Mouse (Mus musculus) limb, embryonic 12.5 days (tissue): ENCODE results near the gene Npepl1. TPM values are rescaled to one million over a fixed set of nuclear protein-coding genes. Genes with fewer than 3 reads are reported as not detected.

Source experiments
- ATAC-seq: fragments of 200-750 bp; cut with Nextera tagmentation; 2 replicates; pipeline ENCODE4 v1.8.0; 2017; ENCODE audit warnings: low read depth, moderate TSS enrichment; ENCODE audit not compliant: insufficient number of reproducible peaks, insufficient read depth, low FRiP score, low TSS enrichment
- H3K27ac ChIP-seq: fragments of 300-500 bp; sonication (generic); 2 replicates; pipeline ENCODE4 v1.5.1; 2016; ENCODE audit warnings: mild to moderate bottlenecking, moderate library complexity
- H3K27me3 ChIP-seq: fragments of 300-500 bp; sonication (generic); 2 replicates; pipeline ENCODE4 v1.6.1; 2016; ENCODE audit warnings: mild to moderate bottlenecking, moderate library complexity
- H3K36me3 ChIP-seq: fragments of 300-500 bp; sonication (generic); 2 replicates; pipeline ENCODE4 v1.6.1; 2016; ENCODE audit warnings: mild to moderate bottlenecking, moderate library complexity
- H3K4me1 ChIP-seq: fragments of 300-500 bp; sonication (generic); replicated peaks from 2 replicates; pipeline ENCODE4 v1.6.1; 2016
- H3K4me2 ChIP-seq: fragments of 300-500 bp; sonication (generic); 2 replicates; pipeline ENCODE4 v1.6.1; 2016; ENCODE audit warnings: mild to moderate bottlenecking, moderate library complexity
- H3K4me3 ChIP-seq: fragments of 300-500 bp; sonication (generic); replicated peaks from 2 replicates; pipeline ENCODE4 v1.5.1; 2016; ENCODE audit warnings: mild to moderate bottlenecking
- H3K9ac ChIP-seq: fragments of 300-500 bp; sonication (generic); replicated peaks from 2 replicates; pipeline ENCODE4 v1.6.1; 2016; ENCODE audit warnings: mild to moderate bottlenecking, moderate library complexity
- H3K9me3 ChIP-seq: fragments of 300-500 bp; sonication (generic); 2 replicates; pipeline ENCODE4 v1.6.1; 2016; ENCODE audit warnings: mild to moderate bottlenecking, moderate library complexity
- WGBS: fragments of 180-500 bp; shearing (Covaris S2); methylation state at CpG from one replicate; pipeline ENCODE4 v1.1.7; 2016; 5-methylcytosine and 5-hydroxymethylcytosine counted together
- polyA plus RNA-seq: library from polyadenylated mRNA; unstranded; fragments of >200 nt; fragmentation: Nextera tagmentation; extraction: Ambion mirVana; gene quantifications from 2 replicates; pipeline ENCODE4 v1.2.1, GENCODE M21; 2016

The Npepl1 gene
- polyA plus RNA-seq, 1 experiment from 2014 or later = 52.6 TPM

DNA sequence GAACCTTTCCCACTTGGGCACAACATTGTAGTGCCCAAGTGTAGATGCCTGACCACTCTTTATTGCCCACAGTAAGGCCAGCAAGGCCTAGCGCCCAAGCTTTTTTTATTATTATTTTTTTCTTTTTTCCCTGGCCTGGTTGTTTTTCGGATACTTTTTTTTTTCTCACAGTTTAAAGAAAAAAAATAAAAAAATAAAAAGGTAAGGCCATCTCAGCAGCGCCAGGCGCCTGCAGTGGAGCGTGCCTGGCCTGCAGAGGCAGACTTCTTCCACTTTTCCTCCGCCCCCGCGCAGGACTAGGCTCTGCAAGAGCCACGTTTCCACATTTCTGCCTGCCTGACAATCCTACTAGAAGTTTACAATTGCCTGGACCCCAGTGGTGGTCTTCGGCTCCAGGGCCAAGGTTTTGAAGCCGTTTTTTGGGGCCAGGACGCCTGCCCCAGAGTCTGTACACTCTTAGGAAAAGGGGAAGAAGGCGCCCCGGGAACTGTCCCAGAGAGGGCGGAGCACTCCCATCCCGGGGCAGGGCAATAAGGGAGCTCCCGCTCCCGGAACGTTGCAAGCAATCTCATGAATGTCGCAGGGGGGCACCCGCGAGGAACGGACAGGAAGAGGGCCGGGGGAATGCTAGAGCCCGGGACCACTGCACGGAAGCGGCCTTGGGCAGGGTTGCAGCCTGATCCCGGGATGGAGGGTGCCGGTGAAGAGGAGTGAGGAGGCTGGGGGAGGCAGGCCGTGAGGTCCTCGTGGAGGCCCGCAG lies 34.3 kb upstream of the Npepl1 start, which contains the start of gene Stx16:
Gene Stx16 (plus strand): TSS at position 636 of the 760 bp plus-strand sequence.
- Histone ChIP-seq H3K27ac (peak within 1 kb of the TSS; percentile 98), H3K4me2 (peak within 1 kb of the TSS; percentile 88), H3K4me3 (peak within 1 kb of the TSS; percentile 77), H3K9ac (peak within 1 kb of the TSS; percentile 84), H3K9me3 (no peaks in the 10 kb centered on the region), H3K4me1 (peaks cover 46% of the 10 kb centered on the region), H3K36me3 (peaks cover 3% of the 10 kb centered on the region; the same call in 1 of the 2 replicates), H3K27me3 (no peaks in the 10 kb centered on the region)
- under 1% methylated on average over 32 of the region's 32 CpGs for WGBS
- peak; percentile 86 for ATAC-seq

DNA sequence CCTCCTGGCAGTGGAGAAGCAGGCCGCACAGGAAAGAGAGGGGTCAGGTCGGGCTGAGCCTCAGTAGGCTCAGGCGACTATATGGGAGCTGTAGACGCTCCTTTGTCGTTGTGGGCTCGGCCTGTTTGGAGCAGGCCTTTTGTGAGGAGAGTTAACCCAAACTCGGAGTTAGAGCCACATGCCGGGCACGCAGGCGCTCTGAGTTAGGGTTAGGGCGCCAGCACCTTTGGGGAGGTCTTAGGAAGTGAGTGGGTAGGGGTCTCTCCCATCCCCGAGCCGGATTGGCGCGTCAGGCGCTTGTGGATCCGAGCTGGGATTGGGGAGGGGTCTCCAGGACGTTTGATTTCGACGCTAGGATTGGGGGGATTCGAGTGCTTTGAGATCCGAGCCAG lies 33.7 kb upstream of the Npepl1 start:
- Histone ChIP-seq H3K27me3 (no peaks in the 10 kb centered on the region), H3K9ac (peak overlapping the region; percentile 84), H3K27ac (peak overlapping the region; percentile 98), H3K4me1 (peaks cover 48% of the 10 kb centered on the region), H3K4me2 (peak overlapping the region; percentile 88), H3K9me3 (no peaks in the 10 kb centered on the region), H3K4me3 (peak overlapping the region; percentile 77), H3K36me3 (peaks cover 3% of the 10 kb centered on the region; the same call in 1 of the 2 replicates)
- peak; percentile 52; the same call in 1 of the 2 replicates for ATAC-seq
- 0% methylated on average over 22 of the region's 22 CpGs for WGBS

DNA sequence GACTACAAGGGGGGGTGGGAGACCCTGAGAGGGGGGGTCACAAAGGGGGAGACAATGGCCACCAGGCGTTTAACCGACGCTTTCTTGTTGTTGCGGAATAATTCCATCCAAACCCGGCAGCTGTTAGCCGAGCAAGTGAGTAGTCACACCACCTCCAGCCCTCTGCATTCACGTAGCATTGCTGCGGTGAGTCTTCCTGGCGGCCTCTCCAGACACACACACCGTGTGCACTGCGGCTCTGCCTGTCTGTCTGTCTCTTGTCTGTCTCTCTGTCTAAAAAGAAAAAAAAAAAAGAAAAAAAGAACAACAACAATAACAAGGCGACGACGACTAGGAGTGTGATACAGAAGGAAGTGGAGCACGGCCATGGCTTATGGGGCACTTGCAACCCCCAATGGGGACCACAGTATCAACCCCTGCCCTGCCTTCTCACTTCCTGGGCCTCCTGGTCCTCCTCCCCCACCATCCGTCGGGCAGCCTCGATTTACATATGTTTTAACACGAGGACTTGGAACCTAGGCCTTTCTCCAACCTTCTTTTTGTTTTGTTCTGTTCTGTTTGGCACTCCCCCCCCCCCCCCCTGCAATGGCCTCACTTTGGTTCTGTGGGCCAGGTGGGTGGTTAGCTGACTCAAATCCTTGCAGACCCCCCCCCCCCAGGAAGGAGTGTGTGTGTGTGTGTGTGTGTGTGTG lies 33.0 kb upstream of the Npepl1 start:
- peak overlapping the region; percentile 77 for H3K4me3 ChIP-seq
- WGBS = under 1% methylated on average over 19 of the region's 19 CpGs
- H3K9ac ChIP-seq = peak overlapping the region; percentile 84
- no peak for ATAC-seq
- peaks cover 3% of the 10 kb centered on the region; the same call in 1 of the 2 replicates for H3K36me3 ChIP-seq
- H3K9me3 ChIP-seq = no peaks in the 10 kb centered on the region
- no peaks in the 10 kb centered on the region for H3K27me3 ChIP-seq
- peak overlapping the region; percentile 98 for H3K27ac ChIP-seq
- H3K4me2 ChIP-seq = peak overlapping the region; percentile 88
- H3K4me1 ChIP-seq = peaks cover 50% of the 10 kb centered on the region

DNA sequence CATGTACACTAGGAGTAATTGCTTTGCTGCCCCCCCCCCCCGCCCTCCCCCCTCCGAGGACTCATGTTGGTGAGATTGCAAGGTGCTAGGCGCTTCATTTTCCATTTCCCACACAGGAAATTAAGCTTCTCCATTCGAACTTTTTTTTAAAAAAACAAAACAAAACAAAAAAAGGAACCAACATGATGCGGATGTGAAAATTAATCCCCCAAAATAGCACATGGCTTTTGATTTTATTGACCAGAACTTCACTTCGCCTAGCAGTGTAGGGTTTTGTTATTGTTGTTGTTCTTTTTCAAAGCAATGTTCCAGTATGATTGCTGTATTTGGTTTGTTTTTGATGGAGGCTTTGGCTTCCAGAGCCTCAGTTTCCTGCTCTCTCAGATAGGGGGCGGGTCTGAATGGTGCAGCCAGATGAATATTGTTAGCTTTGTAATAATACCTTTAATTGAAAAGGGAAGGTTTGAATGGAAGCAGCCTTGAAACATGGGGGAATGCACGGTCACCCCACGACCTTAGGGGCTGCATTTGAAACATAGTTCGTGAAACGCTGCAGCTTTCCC lies 32.3 kb upstream of the Npepl1 start:
- peak overlapping the region; percentile 77 for H3K4me3 ChIP-seq
- H3K4me2 ChIP-seq = peak overlapping the region; percentile 88
- no peak for ATAC-seq
- peak overlapping the region; percentile 84 for H3K9ac ChIP-seq
- H3K27ac ChIP-seq = peak overlapping the region; percentile 98
- H3K36me3 ChIP-seq = peaks cover 3% of the 10 kb centered on the region; the same call in 1 of the 2 replicates
- no peaks in the 10 kb centered on the region for H3K27me3 ChIP-seq
- no peaks in the 10 kb centered on the region for H3K9me3 ChIP-seq
- 13% methylated on average over 10 of the region's 11 CpGs for WGBS
- peaks cover 50% of the 10 kb centered on the region for H3K4me1 ChIP-seq

DNA sequence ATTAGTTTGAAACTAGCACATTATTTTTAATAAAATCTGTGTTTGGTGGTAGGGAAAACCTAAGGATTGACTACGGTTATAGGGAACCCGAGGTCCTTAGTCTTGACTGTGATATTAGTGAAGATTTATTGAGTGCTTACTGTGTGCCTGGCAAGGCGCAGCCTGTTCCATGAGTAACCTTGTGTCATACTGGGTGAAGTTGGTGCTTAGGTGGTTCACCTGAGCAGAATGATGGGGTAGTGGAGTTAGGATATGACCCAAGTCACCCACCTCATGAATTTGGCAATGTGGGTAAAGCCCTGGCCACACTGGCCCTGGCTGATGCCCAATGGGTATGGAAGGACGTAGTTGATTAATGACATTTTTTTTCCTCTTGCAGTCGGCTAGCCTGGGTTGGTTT lies 28.3 kb upstream of the Npepl1 start:
- Histone ChIP-seq H3K36me3 (peaks cover 9% of the 10 kb centered on the region; the same call in 1 of the 2 replicates), H3K4me2 (no peak overlapping the region), H3K27me3 (no peaks in the 10 kb centered on the region), H3K27ac (peak overlapping the region; percentile 53; the same call in 1 of the 2 replicates), H3K4me1 (peaks cover 34% of the 10 kb centered on the region), H3K4me3 (no peak overlapping the region), H3K9me3 (no peaks in the 10 kb centered on the region), H3K9ac (no peak overlapping the region)
- WGBS = 71% methylated on average over 5 of the region's 5 CpGs
- no peak for ATAC-seq

DNA sequence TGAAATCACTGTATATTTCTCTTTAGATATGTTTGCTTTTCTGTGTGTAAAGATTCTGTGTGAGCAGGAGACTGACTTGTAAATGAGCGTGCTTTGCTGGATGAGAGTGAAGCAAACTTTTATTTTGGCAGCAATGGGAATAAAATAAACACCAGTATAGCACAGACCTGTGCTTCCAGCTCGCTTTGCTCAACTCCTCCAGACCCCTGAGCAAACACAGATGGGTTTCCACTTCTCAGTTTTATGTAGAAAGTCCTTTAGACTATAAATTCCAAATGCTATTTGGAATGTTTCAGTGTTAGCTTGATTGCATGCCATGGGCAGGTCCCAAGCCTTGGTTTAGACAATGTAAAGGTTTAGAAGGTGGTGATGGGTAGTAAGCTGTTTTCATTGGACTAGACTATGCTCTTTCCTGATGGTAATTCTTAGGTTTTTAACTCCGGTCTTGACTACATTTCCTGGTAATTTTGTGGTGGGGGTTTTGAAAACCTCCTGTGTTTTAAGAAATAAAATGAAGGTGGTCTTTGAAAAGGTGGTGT lies 27.7 kb upstream of the Npepl1 start:
- no peaks in the 10 kb centered on the region for H3K9me3 ChIP-seq
- H3K4me2 ChIP-seq = no peak overlapping the region
- H3K9ac ChIP-seq = no peak overlapping the region
- peaks cover 9% of the 10 kb centered on the region; the same call in 1 of the 2 replicates for H3K36me3 ChIP-seq
- no peak for ATAC-seq
- H3K4me3 ChIP-seq = no peak overlapping the region
- WGBS = 59% methylated on average over 3 of the region's 3 CpGs
- no peaks in the 10 kb centered on the region for H3K27me3 ChIP-seq
- H3K27ac ChIP-seq = peak overlapping the region; percentile 53; the same call in 1 of the 2 replicates
- peaks cover 31% of the 10 kb centered on the region for H3K4me1 ChIP-seq

DNA sequence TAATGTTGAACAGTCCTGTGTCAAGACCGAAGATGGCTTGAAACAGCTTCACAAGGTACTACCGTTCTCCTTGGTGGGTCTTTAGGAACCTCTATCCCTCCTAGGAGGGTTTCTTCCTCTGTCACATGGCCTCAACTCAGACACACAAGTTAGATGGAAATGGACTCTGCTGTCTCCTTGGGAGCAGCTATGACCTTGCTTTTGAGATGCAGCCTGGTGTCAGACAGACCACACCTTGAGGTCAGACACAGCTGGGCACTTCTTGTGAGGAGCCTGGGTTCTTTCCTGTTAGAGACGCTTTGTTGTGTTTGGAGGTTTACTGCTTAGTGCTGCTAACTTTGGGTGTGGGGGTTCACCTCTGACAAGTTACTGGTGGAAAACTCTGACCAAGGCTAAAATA lies 15.1 kb upstream of the Npepl1 start:
- no peak overlapping the region for H3K9ac ChIP-seq
- H3K4me2 ChIP-seq = no peak overlapping the region
- WGBS = 95% methylated on average over 3 of the region's 3 CpGs
- H3K27me3 ChIP-seq = no peaks in the 10 kb centered on the region
- 0 out of 2 replicates have a peak, but pooled peaks cover 3% of the 10 kb centered on the region for H3K4me1 ChIP-seq
- no peak for ATAC-seq
- H3K36me3 ChIP-seq = peaks cover 79% of the 10 kb centered on the region
- no peak overlapping the region for H3K4me3 ChIP-seq
- H3K9me3 ChIP-seq = no peaks in the 10 kb centered on the region
- no peak overlapping the region for H3K27ac ChIP-seq

DNA sequence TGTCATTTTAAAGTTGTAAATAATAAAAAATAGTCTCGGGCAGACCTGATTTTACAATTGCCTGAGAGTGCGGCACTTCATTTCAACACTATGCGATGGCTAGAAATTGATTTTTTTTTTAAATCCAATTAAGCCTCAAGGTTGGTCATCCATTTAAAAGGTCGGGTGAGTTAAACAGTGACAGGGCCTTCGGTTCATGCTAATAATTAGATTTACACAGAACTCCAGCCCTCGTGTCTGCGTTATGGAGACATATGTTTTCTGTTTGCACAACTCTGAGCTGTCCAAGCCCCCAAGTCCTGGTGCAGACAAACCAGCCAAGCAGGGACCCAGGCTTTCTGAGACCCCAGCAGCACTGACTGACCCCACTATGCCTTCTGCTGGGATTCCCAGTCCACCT lies 7.8 kb upstream of the Npepl1 start:
- Histone ChIP-seq H3K4me3 (no peak overlapping the region), H3K27ac (no peak overlapping the region), H3K9ac (no peak overlapping the region), H3K27me3 (no peaks in the 10 kb centered on the region), H3K4me1 (peaks cover 6% of the 10 kb centered on the region; the same call in 1 of the 2 replicates), H3K4me2 (no peak overlapping the region), H3K36me3 (peaks cover 27% of the 10 kb centered on the region), H3K9me3 (no peaks in the 10 kb centered on the region)
- 18% methylated on average over 7 of the region's 7 CpGs for WGBS
- ATAC-seq = no peak

DNA sequence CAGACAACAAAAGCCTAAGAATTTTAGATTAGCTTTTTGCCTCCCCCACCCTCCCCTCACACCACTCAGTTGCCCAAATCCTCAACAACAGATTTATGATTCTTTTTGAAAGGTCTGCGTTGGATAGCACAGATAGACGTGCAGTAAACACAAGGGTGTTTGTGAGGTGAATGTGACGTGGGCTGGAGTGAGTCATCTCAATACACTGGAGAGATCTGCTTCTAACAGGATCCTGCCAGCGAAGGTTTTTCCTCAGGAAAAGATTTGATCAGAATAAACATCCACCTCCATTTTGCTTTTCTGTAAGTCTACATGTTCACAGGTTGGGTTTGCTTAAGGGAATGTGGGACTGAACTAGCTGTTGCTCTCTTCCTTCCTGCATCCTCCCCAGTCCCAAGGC lies 6.6 kb upstream of the Npepl1 start:
- no peak for ATAC-seq
- no peaks in the 10 kb centered on the region for H3K9me3 ChIP-seq
- H3K4me2 ChIP-seq = no peak overlapping the region
- H3K4me3 ChIP-seq = no peak overlapping the region
- peaks cover 6% of the 10 kb centered on the region; the same call in 1 of the 2 replicates for H3K4me1 ChIP-seq
- peaks cover 16% of the 10 kb centered on the region for H3K36me3 ChIP-seq
- H3K27me3 ChIP-seq = no peaks in the 10 kb centered on the region
- H3K27ac ChIP-seq = no peak overlapping the region
- no peak overlapping the region for H3K9ac ChIP-seq
- WGBS = 81% methylated on average over 4 of the region's 4 CpGs

DNA sequence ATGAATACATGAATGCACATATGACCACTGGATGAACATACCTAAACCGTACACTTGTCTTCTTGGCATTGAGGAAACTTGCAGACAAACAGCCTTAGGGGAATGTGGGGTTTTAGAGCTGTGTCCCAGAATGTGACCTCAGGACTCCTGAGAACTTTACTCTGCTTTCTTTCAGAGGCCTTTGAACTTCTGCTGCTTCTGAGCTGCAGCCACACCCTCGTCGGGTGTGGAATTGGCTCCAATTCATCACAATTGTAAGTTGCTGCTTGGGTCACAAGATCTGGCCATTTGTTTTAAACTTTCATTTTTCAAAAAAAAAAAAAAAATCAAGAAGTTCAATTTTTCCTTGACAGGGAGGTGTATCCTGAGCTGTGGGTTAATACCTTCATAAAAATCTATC lies 2.8 kb upstream of the Npepl1 start:
- H3K36me3 ChIP-seq = peaks cover 9% of the 10 kb centered on the region; the same call in 1 of the 2 replicates
- peaks cover 19% of the 10 kb centered on the region for H3K4me1 ChIP-seq
- H3K4me2 ChIP-seq = no peak overlapping the region
- H3K27me3 ChIP-seq = no peaks in the 10 kb centered on the region
- no peak for ATAC-seq
- no peaks in the 10 kb centered on the region for H3K9me3 ChIP-seq
- H3K9ac ChIP-seq = no peak overlapping the region
- no peak overlapping the region for H3K4me3 ChIP-seq
- no peak overlapping the region for H3K27ac ChIP-seq
- 65% methylated on average over 3 of the region's 3 CpGs for WGBS
